Mouse (Mus musculus): ENCODE data around the gene Lrpprc. TPM values are rescaled to one million over a fixed set of nuclear protein-coding genes. Genes with fewer than 3 reads are reported as not detected.

Lrpprc gene
- polyA plus RNA-seq, 1 experiment from 2014 or later: 15.3 TPM

DNA sequence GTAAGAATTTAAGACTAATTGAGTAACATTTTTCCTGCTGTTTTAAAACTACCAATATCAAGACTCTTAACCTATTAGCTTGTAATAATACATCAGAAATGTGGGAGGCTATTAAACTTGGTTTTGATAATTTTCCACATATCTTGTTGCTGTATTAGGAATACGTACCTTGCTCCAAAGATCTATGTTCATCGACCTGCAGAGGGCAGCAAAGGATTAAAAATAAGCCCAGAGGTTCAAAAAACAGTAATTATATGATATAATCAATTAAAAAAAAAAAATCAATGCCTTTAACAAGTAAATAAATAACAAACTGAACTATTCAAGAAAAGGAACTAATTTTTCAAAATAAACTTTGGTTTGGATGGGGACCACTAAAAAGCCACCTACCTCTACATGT, 34.5 kb downstream of the Lrpprc start:
- Histone ChIP-seq H3K27me3 (replicated peaks; ENCODE audit: control insufficient read depth, insufficient read depth, low read length) (no peaks in the 10 kb centered on the region), H3K36me3 (ENCODE audit: control insufficient read depth, insufficient read depth) (peaks cover 19% of the 10 kb centered on the region; the same call in 1 of the 2 replicates), H3K9ac (ENCODE audit: low read depth, low read length) (no peak overlapping the region), H3K4me1 (replicated peaks; ENCODE audit: control insufficient read depth, insufficient read depth, low read length) (0 out of 2 replicates have a peak, but pooled peaks cover 6% of the 10 kb centered on the region), H3K9me3 (ENCODE audit: control insufficient read depth) (no peaks in the 10 kb centered on the region), H3K27ac (ENCODE audit: low read depth, low read length) (no peak overlapping the region), H3K4me2 (replicated peaks; ENCODE audit: low read depth) (no peak overlapping the region), H3K4me3 (ENCODE audit: low read depth, low read length) (no peak overlapping the region)
- 58% methylated on average over 2 of the region's 2 CpGs for WGBS
- ATAC-seq: no peak
- peak; percentile 51 for TF ChIP-seq CTCF (IDR thresholded peaks at IDR 0.05; ENCODE audit: low read depth)

DNA sequence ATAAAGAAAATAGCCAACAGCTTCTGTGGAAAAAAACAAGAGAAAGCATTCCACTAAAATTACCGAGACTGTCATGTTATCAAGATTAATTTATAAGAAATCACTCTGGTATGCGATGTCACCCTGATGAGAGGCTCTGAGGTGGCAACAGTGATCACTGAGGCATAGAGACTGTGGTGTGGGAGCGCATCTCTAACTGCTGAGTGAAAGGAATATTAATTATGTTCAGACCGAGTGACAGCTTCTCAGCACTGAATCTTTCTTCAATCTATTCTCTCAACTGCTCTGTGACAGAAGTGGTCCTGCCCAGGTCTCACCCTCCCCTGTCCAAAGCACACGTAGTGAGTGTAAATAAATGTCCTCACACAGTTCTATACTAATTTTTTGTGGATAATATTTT, 37.1 kb downstream of the Lrpprc start:
- no peak overlapping the region for H3K9ac ChIP-seq (ENCODE audit: low read depth, low read length)
- no peak overlapping the region for H3K4me3 ChIP-seq (ENCODE audit: low read depth, low read length)
- no peaks in the 10 kb centered on the region for H3K27me3 ChIP-seq (replicated peaks; ENCODE audit: control insufficient read depth, insufficient read depth, low read length)
- 0 out of 2 replicates have a peak, but pooled peaks cover 6% of the 10 kb centered on the region for H3K4me1 ChIP-seq (replicated peaks; ENCODE audit: control insufficient read depth, insufficient read depth, low read length)
- TF ChIP-seq CTCF (IDR thresholded peaks at IDR 0.05; ENCODE audit: low read depth): no peak
- ATAC-seq: no peak
- no peak overlapping the region for H3K27ac ChIP-seq (ENCODE audit: low read depth, low read length)
- H3K36me3 ChIP-seq (ENCODE audit: control insufficient read depth, insufficient read depth): peaks cover 32% of the 10 kb centered on the region
- 83% methylated on average over 5 of the region's 5 CpGs for WGBS
- no peaks in the 10 kb centered on the region for H3K9me3 ChIP-seq (ENCODE audit: control insufficient read depth)
- H3K4me2 ChIP-seq (replicated peaks; ENCODE audit: low read depth): no peak overlapping the region

DNA sequence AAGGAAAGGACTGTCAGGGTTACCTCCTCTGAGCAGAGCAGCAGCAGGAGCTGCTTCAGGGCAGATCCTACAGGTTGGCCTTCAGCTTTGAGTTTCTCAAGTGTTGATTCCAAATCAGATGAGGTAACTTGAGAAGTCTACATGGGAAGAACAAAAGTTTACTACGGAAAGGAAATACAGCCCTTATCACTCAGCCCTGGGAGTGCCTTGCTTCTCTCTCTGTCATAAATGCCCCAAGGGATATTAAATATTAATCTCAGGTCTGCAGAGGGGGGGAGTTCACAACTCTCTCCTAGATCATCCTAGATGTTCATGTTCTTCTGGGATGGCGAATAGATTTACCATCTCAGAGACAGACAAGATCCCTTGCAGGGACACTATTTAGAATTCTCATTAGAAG, 38.3 kb downstream of the Lrpprc start:
- peak; percentile 56 for ATAC-seq
- Histone ChIP-seq H3K27ac (ENCODE audit: low read depth, low read length) (no peak overlapping the region), H3K9me3 (ENCODE audit: control insufficient read depth) (no peaks in the 10 kb centered on the region), H3K36me3 (ENCODE audit: control insufficient read depth, insufficient read depth) (peaks cover 33% of the 10 kb centered on the region), H3K4me1 (replicated peaks; ENCODE audit: control insufficient read depth, insufficient read depth, low read length) (peaks cover 4% of the 10 kb centered on the region; the same call in 1 of the 2 replicates), H3K4me3 (ENCODE audit: low read depth, low read length) (no peak overlapping the region), H3K27me3 (replicated peaks; ENCODE audit: control insufficient read depth, insufficient read depth, low read length) (no peaks in the 10 kb centered on the region), H3K9ac (ENCODE audit: low read depth, low read length) (no peak overlapping the region), H3K4me2 (replicated peaks; ENCODE audit: low read depth) (no peak overlapping the region)
- 41% methylated on average over 2 of the region's 2 CpGs for WGBS
- no peak for TF ChIP-seq CTCF (IDR thresholded peaks at IDR 0.05; ENCODE audit: low read depth)

DNA sequence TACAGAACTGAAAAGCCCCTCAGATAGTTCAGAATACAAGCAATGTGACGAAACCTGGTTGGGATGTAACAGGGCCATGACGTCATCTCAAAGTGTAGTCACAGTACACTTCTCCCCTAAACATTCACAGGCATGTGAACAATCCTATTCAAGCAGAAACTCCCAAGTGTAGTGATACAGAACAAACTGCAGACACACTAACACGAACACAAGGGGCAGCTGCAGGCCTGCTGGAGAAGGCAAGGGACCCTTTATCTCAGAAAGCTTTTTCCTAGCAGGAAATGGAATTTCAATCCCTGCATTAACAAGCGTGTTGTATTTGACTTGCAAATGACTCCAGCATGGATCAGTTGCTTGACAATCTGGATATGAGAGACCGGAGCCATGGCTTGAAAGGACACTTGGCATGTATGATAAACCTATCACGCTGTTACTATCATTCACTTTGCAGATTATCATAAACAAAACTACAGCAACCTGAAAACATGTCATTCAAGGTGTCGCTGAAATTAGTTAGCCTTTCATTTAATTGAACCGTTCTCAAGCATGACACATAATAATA, 38.9 kb downstream of the Lrpprc start:
- Histone ChIP-seq H3K27ac (ENCODE audit: low read depth, low read length) (no peak overlapping the region; the same call in 1 of the 2 replicates), H3K4me1 (replicated peaks; ENCODE audit: control insufficient read depth, insufficient read depth, low read length) (peaks cover 7% of the 10 kb centered on the region; the same call in 1 of the 2 replicates), H3K4me3 (ENCODE audit: low read depth, low read length) (no peak overlapping the region), H3K27me3 (replicated peaks; ENCODE audit: control insufficient read depth, insufficient read depth, low read length) (no peaks in the 10 kb centered on the region), H3K9ac (ENCODE audit: low read depth, low read length) (no peak overlapping the region), H3K4me2 (replicated peaks; ENCODE audit: low read depth) (no peak overlapping the region), H3K36me3 (ENCODE audit: control insufficient read depth, insufficient read depth) (peaks cover 33% of the 10 kb centered on the region), H3K9me3 (ENCODE audit: control insufficient read depth) (no peaks in the 10 kb centered on the region)
- ATAC-seq: no peak
- no peak for TF ChIP-seq CTCF (IDR thresholded peaks at IDR 0.05; ENCODE audit: low read depth)
- 68% methylated on average over 8 of the region's 8 CpGs for WGBS

DNA sequence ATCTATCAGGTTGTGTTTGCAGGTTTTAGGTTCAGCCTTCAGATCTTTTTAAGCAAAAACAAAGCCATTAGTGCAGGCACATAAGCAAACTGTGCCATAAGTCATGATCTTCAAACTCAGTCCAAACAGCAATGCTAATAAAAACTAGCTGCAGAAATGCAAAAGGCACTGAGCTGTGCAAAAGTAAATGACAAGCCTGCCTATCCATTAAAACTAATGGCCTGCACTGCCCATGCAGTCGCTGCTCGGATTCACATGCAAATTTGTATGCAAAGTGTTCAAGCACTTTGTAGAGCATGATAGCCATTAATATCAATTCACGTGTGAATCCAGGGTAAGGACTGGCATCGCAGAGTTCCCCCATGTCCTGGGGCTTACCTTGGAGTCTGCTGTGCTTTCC, 40.5 kb downstream of the Lrpprc start:
- Histone ChIP-seq H3K9ac (ENCODE audit: low read depth, low read length) (no peak overlapping the region), H3K4me3 (ENCODE audit: low read depth, low read length) (no peak overlapping the region), H3K27me3 (replicated peaks; ENCODE audit: control insufficient read depth, insufficient read depth, low read length) (no peaks in the 10 kb centered on the region), H3K9me3 (ENCODE audit: control insufficient read depth) (no peaks in the 10 kb centered on the region), H3K27ac (ENCODE audit: low read depth, low read length) (no peak overlapping the region), H3K4me1 (replicated peaks; ENCODE audit: control insufficient read depth, insufficient read depth, low read length) (peaks cover 7% of the 10 kb centered on the region; the same call in 1 of the 2 replicates), H3K4me2 (replicated peaks; ENCODE audit: low read depth) (no peak overlapping the region), H3K36me3 (ENCODE audit: control insufficient read depth, insufficient read depth) (peaks cover 33% of the 10 kb centered on the region)
- WGBS: 84% methylated on average over 4 of the region's 4 CpGs
- no peak for ATAC-seq
- TF ChIP-seq CTCF (IDR thresholded peaks at IDR 0.05; ENCODE audit: low read depth): no peak

DNA sequence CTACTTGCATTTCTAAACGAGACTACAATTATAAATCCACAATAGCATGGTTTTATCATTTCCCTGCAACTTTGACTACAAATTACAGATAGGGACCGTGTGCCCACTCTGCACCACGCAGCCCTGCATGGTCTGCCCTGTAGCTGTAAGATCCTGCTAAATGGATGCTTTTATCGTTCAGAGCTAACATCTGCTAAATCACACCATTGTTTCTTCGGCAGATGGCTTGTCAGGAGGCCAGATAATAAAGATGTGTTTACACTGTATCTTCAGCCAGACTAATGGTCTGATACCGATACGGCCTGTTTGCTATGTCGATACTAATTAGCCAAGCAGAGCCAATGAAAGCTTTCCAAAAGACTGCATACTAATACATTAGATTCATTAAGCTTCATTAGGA, 41.3 kb downstream of the Lrpprc start:
- H3K4me3 ChIP-seq (ENCODE audit: low read depth, low read length): no peak overlapping the region
- H3K9me3 ChIP-seq (ENCODE audit: control insufficient read depth): no peaks in the 10 kb centered on the region
- no peak overlapping the region for H3K4me2 ChIP-seq (replicated peaks; ENCODE audit: low read depth)
- H3K4me1 ChIP-seq (replicated peaks; ENCODE audit: control insufficient read depth, insufficient read depth, low read length): peaks cover 7% of the 10 kb centered on the region; the same call in 1 of the 2 replicates
- H3K27ac ChIP-seq (ENCODE audit: low read depth, low read length): no peak overlapping the region
- WGBS: 44% methylated on average over 8 of the region's 8 CpGs
- H3K36me3 ChIP-seq (ENCODE audit: control insufficient read depth, insufficient read depth): peaks cover 33% of the 10 kb centered on the region
- TF ChIP-seq CTCF (IDR thresholded peaks at IDR 0.05; ENCODE audit: low read depth): no peak
- ATAC-seq: no peak
- H3K27me3 ChIP-seq (replicated peaks; ENCODE audit: control insufficient read depth, insufficient read depth, low read length): no peaks in the 10 kb centered on the region
- no peak overlapping the region for H3K9ac ChIP-seq (ENCODE audit: low read depth, low read length)

All from intestine, postnatal 0 days (tissue).